Mouse (Mus musculus) stomach, embryonic 15.5 days (tissue): ENCODE data around the gene Abi3bp. TPM values are rescaled to one million over a fixed set of nuclear protein-coding genes. Genes with fewer than 3 reads are reported as not detected.

Experiments
- ATAC-seq: fragments of 200-750 bp; cut with Nextera tagmentation; 2 replicates; pipeline ENCODE4 v1.8.0; 2017; ENCODE audit warnings: low read depth, moderate number of reproducible peaks, moderate TSS enrichment; ENCODE audit not compliant: insufficient read depth, low FRiP score
- H3K27ac ChIP-seq: fragments of 300-500 bp; sonication (generic); 2 replicates; pipeline ENCODE4 v1.5.1; 2015; ENCODE audit warnings: mild to moderate bottlenecking, inconsistent platforms
- H3K27me3 ChIP-seq: fragments of 300-500 bp; sonication (generic); replicated peaks from 2 replicates; pipeline ENCODE4 v1.6.1; 2015; ENCODE audit warnings: inconsistent platforms
- H3K36me3 ChIP-seq: fragments of 300-500 bp; sonication (generic); 2 replicates; pipeline ENCODE4 v1.6.1; 2015; ENCODE audit warnings: inconsistent platforms
- H3K4me1 ChIP-seq: fragments of 300-500 bp; sonication (generic); 2 replicates; pipeline ENCODE4 v1.6.1; 2015; ENCODE audit warnings: inconsistent platforms
- H3K4me2 ChIP-seq: fragments of 300-500 bp; sonication (generic); 2 replicates; pipeline ENCODE4 v1.6.1; 2015; ENCODE audit warnings: mild to moderate bottlenecking, inconsistent platforms
- H3K4me3 ChIP-seq: fragments of 300-500 bp; sonication (generic); replicated peaks from 2 replicates; pipeline ENCODE4 v1.5.1; 2015; ENCODE audit warnings: inconsistent platforms
- H3K9ac ChIP-seq: fragments of 300-500 bp; sonication (generic); 2 replicates; pipeline ENCODE4 v1.6.1; 2015; ENCODE audit warnings: inconsistent platforms
- H3K9me3 ChIP-seq: fragments of 300-500 bp; sonication (generic); 2 replicates; pipeline ENCODE4 v1.6.1; 2016; ENCODE audit warnings: inconsistent platforms
- WGBS: fragments of 180-500 bp; shearing (Covaris S2); methylation state at CpG from one replicate; pipeline ENCODE4 v1.1.7; 2015; 5-methylcytosine and 5-hydroxymethylcytosine counted together
- polyA plus RNA-seq: library from polyadenylated mRNA; unstranded; fragments of >200 nt; fragmentation: Nextera tagmentation; extraction: Ambion mirVana; gene quantifications from 2 replicates; pipeline ENCODE4 v1.2.1, GENCODE M21; 2015

Gene Abi3bp
- polyA plus RNA-seq, 1 experiment from 2014 or later, result 24.6 TPM

DNA sequence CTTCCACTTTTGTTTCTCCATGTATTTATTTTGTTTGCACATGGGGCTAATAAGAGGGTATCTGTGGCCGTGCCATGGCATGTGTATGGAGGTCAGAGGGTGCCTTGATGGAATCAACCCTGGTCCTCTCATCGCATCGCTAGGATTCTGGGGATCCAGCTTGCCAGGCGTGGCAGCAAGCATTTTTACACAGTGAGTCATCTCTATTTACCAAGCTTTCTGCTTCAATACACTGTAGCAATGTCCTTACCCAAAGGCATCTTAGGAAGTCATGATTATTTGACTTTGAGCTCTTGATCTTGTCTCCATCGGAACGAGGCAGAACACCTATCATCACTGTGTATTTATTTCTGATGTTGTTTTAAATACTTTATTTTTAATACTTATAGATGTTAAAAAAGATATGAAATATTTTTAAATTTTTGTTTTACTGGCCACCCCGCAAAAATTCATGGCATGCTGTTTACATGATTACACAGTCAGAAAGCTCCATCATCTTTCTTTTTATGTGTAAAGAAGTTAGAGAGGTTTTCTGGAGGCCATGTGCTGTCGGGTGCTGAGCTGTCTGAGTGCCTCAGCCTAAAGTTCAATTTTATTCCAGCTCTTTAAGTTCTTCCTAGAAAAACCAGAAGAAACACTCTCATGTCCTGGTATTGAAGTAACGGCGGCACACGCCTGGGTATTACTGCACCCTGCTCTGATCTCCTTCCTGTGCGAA is 177.7 kb downstream of the Abi3bp start:
- H3K9ac ChIP-seq, result no peak overlapping the region
- no peak overlapping the region for H3K4me2 ChIP-seq
- H3K4me3 ChIP-seq, result no peak overlapping the region
- 74% methylated on average over 12 of the region's 12 CpGs for WGBS
- H3K4me1 ChIP-seq, result no peaks in the 10 kb centered on the region
- no peak for ATAC-seq
- no peaks in the 10 kb centered on the region for H3K27me3 ChIP-seq
- H3K36me3 ChIP-seq, result no peaks in the 10 kb centered on the region
- no peaks in the 10 kb centered on the region for H3K9me3 ChIP-seq
- no peak overlapping the region for H3K27ac ChIP-seq

DNA sequence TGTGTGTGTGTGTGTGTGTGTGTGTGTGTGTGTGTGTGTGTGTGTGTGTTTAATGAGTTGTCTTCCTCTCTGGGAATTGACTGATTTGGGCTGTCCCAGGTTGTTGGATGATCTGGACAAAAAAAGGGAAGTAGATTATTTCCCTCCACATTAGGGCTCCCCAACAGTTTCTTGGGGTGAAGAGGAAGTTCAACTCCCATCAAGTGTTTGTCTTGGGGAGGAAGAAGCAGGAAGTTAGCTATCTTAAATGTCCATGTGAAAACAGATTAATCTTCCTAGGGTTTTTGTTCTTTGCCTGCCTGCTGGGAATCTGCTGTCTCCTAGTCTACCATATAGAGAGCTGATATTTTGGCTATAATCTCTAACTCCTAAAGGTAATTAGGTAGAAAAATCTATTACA is 181.2 kb downstream of the Abi3bp start:
- Histone ChIP-seq H3K9me3 (no peaks in the 10 kb centered on the region), H3K9ac (no peak overlapping the region), H3K4me3 (no peak overlapping the region), H3K27me3 (no peaks in the 10 kb centered on the region), H3K36me3 (no peaks in the 10 kb centered on the region), H3K4me2 (no peak overlapping the region), H3K27ac (no peak overlapping the region), H3K4me1 (no peaks in the 10 kb centered on the region)
- no peak for ATAC-seq

DNA sequence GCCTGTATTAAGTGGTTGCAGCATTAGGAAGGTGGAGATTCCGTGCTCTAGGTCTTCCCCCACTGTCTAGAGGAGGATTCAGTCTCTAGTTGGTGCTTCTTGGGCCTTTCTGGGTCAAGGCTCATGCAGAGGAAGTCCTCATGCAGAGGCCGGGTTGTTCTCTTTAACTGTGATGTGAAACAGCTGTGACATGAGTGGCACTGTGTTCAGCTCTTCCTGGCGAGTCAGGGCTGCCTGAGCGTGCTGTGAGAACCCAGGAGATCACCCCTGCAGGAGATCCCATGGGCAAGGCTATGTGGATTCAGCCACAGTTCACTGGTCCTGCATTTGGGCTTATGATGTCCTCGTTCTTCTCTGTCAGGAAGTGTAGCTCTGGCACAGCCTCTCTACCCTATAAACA is 191.8 kb downstream of the Abi3bp start:
- Histone ChIP-seq H3K9me3 (no peaks in the 10 kb centered on the region), H3K27ac (no peak overlapping the region), H3K4me2 (no peak overlapping the region), H3K4me3 (no peak overlapping the region), H3K27me3 (no peaks in the 10 kb centered on the region), H3K9ac (no peak overlapping the region), H3K36me3 (no peaks in the 10 kb centered on the region), H3K4me1 (no peaks in the 10 kb centered on the region)
- 66% methylated on average over 5 of the region's 5 CpGs for WGBS
- ATAC-seq, result no peak

DNA sequence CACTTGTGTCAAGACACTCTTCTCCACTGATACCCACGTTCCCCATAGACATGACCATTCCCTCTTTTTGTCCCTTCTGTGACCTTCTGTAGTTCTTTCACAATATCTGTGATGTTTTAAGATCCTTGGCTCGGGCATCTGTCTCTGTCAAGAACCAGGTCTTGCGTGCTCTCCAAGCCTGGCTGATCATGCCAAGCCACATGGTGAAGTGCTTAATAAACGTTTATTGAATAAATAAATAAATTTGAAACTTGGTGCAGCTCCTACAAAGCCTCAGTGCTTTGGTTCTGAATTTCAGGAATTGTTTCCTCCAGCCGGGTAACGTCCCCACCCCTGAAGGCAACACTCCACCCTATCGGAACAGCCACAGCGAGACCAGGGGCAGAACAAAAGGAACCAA is 193.3 kb downstream of the Abi3bp start:
- H3K36me3 ChIP-seq, result no peaks in the 10 kb centered on the region
- no peak for ATAC-seq
- H3K4me3 ChIP-seq, result no peak overlapping the region
- no peak overlapping the region for H3K9ac ChIP-seq
- no peaks in the 10 kb centered on the region for H3K27me3 ChIP-seq
- 72% methylated on average over 8 of the region's 8 CpGs for WGBS
- no peaks in the 10 kb centered on the region for H3K4me1 ChIP-seq
- no peak overlapping the region for H3K4me2 ChIP-seq
- no peak overlapping the region for H3K27ac ChIP-seq
- H3K9me3 ChIP-seq, result no peaks in the 10 kb centered on the region

DNA sequence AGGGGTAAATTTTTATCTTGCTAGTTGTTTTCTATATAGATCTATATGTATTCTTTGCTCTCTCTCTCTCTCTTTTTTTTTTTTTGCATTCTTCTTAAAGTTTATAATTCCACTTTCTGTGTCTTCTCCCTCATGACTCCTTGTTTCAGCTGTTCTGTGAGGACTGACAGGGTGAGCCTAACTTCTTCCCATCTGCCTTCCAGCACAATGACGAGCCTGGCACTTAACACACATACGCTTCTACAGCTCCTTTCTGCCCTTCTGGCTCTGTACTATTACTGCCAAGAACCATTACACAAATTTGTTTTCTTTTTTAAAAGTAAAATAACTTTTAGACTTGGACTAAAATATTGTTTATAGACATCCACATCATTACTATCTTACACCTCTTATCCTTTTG is 195.7 kb downstream of the Abi3bp start:
- H3K4me2 ChIP-seq, result no peak overlapping the region
- no peaks in the 10 kb centered on the region for H3K9me3 ChIP-seq
- no peak overlapping the region for H3K4me3 ChIP-seq
- no peak overlapping the region for H3K27ac ChIP-seq
- no peaks in the 10 kb centered on the region for H3K27me3 ChIP-seq
- no peak overlapping the region for H3K9ac ChIP-seq
- ATAC-seq, result no peak
- no peaks in the 10 kb centered on the region for H3K36me3 ChIP-seq
- 84% methylated on average over 2 of the region's 2 CpGs for WGBS
- no peaks in the 10 kb centered on the region for H3K4me1 ChIP-seq

DNA sequence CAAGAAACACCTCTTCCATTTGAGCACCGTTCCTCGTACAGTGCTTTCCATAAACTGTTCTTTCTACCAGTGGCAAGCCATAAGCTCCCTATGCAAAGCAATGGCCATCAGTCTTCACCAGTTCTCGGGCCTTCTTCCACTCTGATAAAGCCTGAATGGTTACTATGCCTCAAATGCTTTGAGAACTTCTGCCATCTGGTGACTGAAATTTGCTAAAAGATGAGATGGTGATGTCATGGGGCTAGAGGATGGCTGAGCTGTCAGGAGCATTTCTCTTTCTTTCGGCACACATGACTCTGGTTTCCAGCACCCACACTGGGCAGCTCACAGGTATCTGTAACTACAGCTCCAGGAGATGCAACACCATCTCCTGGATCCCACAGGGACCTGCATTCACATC is 199.5 kb downstream of the Abi3bp start:
- no peak for ATAC-seq
- no peaks in the 10 kb centered on the region for H3K27me3 ChIP-seq
- H3K9me3 ChIP-seq, result no peaks in the 10 kb centered on the region
- H3K27ac ChIP-seq, result no peak overlapping the region
- H3K9ac ChIP-seq, result no peak overlapping the region
- H3K4me3 ChIP-seq, result no peak overlapping the region
- H3K4me1 ChIP-seq, result no peaks in the 10 kb centered on the region
- no peak overlapping the region for H3K4me2 ChIP-seq
- H3K36me3 ChIP-seq, result no peaks in the 10 kb centered on the region
- 63% methylated on average over 4 of the region's 4 CpGs for WGBS

DNA sequence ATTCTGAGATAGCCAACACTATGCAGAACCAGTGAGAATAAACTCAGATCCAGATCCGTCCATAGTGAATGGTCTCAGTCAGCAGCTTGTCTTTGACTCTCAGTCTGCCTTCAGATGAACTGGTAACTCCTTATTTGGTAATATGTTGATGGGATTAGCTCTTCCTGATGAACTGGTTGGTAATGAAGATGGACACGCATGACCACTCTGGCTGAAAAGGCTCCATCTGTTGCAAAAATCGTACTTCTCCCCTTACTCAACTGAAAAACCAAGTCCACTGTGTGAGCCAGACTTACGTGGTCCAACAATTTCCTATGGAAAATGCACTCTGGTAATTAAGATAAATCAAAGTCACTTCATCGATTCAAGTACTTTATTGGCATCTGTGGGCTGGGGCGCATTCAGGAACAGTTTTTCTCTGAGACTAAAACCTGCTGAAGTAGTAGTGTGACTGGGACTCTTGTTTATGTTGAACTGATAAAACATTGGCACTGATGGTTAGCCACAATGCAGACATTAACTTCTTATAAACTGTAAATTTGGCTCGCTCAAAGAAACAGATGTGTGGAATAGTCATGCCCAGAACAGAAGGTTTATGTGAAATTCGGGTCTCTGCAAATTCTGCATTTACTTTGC is 203.4 kb downstream of the Abi3bp start:
- Histone ChIP-seq H3K4me2 (no peak overlapping the region), H3K9ac (no peak overlapping the region), H3K4me3 (no peak overlapping the region), H3K9me3 (no peaks in the 10 kb centered on the region), H3K4me1 (no peaks in the 10 kb centered on the region), H3K36me3 (peaks cover 4% of the 10 kb centered on the region; the same call in 1 of the 2 replicates), H3K27me3 (no peaks in the 10 kb centered on the region), H3K27ac (no peak overlapping the region)
- WGBS, result 75% methylated on average over 8 of the region's 8 CpGs
- no peak for ATAC-seq

DNA sequence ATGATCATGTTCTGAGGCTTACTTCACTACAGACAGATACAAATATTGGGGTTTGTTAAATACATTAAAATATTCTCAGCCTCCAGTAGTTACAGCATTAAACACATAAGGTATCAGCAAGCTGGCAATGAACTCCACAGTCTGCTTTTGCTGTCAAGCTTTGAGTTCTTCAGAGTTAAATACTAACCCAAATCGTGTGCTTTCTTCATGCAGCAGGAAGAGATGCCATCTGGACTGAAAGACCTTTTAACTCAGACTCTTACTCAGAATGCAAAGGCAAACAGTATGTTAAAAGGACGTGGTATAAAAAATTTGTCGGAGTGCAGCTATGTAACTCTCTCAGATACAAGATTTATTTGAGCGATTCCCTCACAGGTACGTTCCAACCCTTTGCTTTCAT is 209.1 kb downstream of the Abi3bp start:
- no peak overlapping the region for H3K9ac ChIP-seq
- whole genome bisulfite sequencing, result 91% methylated on average over 5 of the region's 5 CpGs
- H3K4me2 ChIP-seq, result no peak overlapping the region
- no peak overlapping the region for H3K27ac ChIP-seq
- H3K36me3 ChIP-seq, result peaks cover 11% of the 10 kb centered on the region
- H3K27me3 ChIP-seq, result no peaks in the 10 kb centered on the region
- H3K4me1 ChIP-seq, result no peaks in the 10 kb centered on the region
- no peak overlapping the region for H3K4me3 ChIP-seq
- no peak for ATAC-seq
- H3K9me3 ChIP-seq, result no peaks in the 10 kb centered on the region

DNA sequence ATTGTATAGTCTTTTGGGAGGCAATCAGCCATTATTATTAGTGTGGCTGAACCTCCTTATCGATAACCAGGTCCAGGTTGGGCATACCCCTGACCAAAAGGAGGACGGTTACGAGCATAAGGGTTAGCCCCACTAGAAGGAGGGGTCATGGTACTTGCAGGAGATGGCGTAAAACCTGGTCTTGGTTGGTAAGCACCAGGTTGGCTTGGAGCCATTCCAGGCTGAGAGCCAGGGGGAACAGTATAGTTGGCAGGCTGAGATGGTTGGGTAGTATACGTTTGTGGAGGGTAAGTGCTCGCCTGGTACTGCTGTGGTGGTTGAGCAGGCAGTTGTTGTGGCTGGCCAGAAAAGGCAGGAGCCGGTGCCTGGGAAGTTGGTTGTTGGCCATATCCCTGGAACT is 213.0 kb downstream of the Abi3bp start:
- no peak for ATAC-seq
- Histone ChIP-seq H3K36me3 (peaks cover 7% of the 10 kb centered on the region; the same call in 1 of the 2 replicates), H3K27me3 (no peaks in the 10 kb centered on the region), H3K9ac (no peak overlapping the region), H3K27ac (no peak overlapping the region), H3K4me1 (no peaks in the 10 kb centered on the region), H3K4me3 (no peak overlapping the region), H3K4me2 (no peak overlapping the region), H3K9me3 (no peaks in the 10 kb centered on the region)
- WGBS, result 91% methylated on average over 7 of the region's 7 CpGs

DNA sequence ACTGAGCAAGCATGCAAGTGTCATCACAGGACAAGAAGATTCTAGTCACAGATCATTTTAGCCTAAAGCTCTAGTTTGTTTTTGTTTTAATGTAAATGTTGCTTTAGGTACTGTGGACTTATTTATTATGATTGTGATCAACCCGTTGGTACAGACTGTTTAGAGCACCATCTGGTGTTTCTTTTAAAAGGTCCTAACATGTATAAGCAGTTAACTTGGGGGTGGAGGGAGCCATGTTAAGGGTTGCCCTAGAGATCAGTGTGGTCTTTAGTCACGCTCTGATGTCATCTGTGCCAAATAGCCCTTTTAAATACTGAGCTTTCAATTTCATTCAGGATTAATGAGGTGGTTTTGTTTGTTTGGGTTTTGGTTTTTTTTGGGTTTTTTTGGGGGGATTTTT is 218.8 kb downstream of the Abi3bp start:
- H3K36me3 ChIP-seq, result peaks cover 12% of the 10 kb centered on the region
- no peaks in the 10 kb centered on the region for H3K27me3 ChIP-seq
- H3K27ac ChIP-seq, result no peak overlapping the region
- 0 out of 2 replicates have a peak, but pooled peaks cover 2% of the 10 kb centered on the region for H3K4me1 ChIP-seq
- no peak for ATAC-seq
- H3K4me2 ChIP-seq, result no peak overlapping the region
- H3K9ac ChIP-seq, result no peak overlapping the region
- H3K9me3 ChIP-seq, result no peaks in the 10 kb centered on the region
- WGBS, result 74% methylated on average over 2 of the region's 2 CpGs
- no peak overlapping the region for H3K4me3 ChIP-seq

DNA sequence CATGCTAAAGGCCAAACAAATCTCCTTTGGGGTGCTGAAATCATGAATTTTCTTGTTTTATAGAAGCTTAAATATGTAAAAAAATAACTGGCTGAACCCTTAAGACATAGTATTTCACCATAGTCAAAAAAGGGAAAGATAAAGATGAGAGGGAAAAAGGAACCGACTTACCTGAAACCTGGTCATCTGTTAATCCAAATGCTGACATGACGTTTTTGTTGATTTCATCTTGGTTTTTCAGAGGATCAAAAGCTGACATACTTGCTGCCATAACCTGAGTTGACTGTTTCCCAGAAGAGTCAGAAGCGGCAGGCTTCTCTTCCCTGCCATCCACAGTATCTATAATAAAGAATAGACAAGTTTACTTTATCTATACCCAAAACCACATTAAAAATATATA is 223.2 kb downstream of the Abi3bp start:
- 88% methylated on average over 3 of the region's 3 CpGs for WGBS

DNA sequence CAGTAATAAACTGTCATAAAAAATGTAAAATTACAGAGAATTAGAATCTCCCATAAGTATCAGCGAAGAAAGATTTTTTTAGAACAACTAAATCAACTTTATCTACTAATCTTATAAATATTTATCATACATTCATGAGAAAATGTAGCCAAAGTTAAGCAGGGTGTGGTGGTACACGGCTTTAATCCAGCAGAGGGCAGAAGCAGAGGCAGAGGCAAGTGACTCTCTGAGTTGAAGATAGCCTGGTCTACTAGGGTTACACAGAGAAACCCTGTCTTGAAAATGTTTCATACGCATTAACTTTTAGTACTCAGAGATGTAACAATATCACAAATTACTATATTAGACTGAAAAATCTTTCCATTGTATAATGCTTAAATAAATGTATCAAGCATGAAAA is 228.1 kb downstream of the Abi3bp start:
- no peaks in the 10 kb centered on the region for H3K27me3 ChIP-seq
- H3K4me3 ChIP-seq, result no peak overlapping the region
- ATAC-seq, result no peak
- peaks cover 38% of the 10 kb centered on the region for H3K36me3 ChIP-seq
- H3K4me1 ChIP-seq, result no peaks in the 10 kb centered on the region
- 73% methylated on average over 3 of the region's 3 CpGs for WGBS
- no peaks in the 10 kb centered on the region for H3K9me3 ChIP-seq
- H3K4me2 ChIP-seq, result no peak overlapping the region
- H3K27ac ChIP-seq, result no peak overlapping the region
- H3K9ac ChIP-seq, result no peak overlapping the region

More for the DNA sequence above, 223.2 kb downstream of the Abi3bp start:
- no peaks in the 10 kb centered on the region for H3K9me3 ChIP-seq
- H3K27me3 ChIP-seq, result no peaks in the 10 kb centered on the region
- H3K9ac ChIP-seq, result no peak overlapping the region
- H3K4me2 ChIP-seq, result no peak overlapping the region
- peaks cover 21% of the 10 kb centered on the region for H3K36me3 ChIP-seq
- H3K4me3 ChIP-seq, result no peak overlapping the region
- H3K27ac ChIP-seq, result no peak overlapping the region
- no peak for ATAC-seq
- 0 out of 2 replicates have a peak, but pooled peaks cover 2% of the 10 kb centered on the region for H3K4me1 ChIP-seq
